Mouse (Mus musculus) midbrain, embryonic 14.5 days (tissue): ENCODE data around the gene Rtcb. TPM values are rescaled to one million over a fixed set of nuclear protein-coding genes. Genes with fewer than 3 reads are reported as not detected.

Source experiments
- ATAC-seq: fragments of 200-750 bp; cut with Nextera tagmentation; 2 replicates; pipeline ENCODE4 v1.8.0; 2017; ENCODE audit warnings: moderate number of reproducible peaks, moderate library complexity; ENCODE audit not compliant: low FRiP score, low TSS enrichment
- DNase-seq: peaks from one replicate; pipeline ENCODE4 v3.0.0-alpha.2; 2015
- H3K27ac ChIP-seq: fragments of 300-500 bp; sonication (generic); replicated peaks from 2 replicates; pipeline ENCODE4 v1.5.1; 2014; ENCODE audit warnings: mild to moderate bottlenecking, low read depth, low read length, moderate library complexity
- H3K27me3 ChIP-seq: fragments of 300-500 bp; sonication (generic); 2 replicates; pipeline ENCODE4 v1.6.1; 2014; ENCODE audit warnings: low read length, control low read depth, mixed read lengths; ENCODE audit not compliant: control insufficient read depth, insufficient read depth
- H3K36me3 ChIP-seq: fragments of 300-500 bp; sonication (generic); 2 replicates; pipeline ENCODE4 v1.6.1; 2014; ENCODE audit warnings: low read length, control low read depth; ENCODE audit not compliant: control insufficient read depth, insufficient read depth
- H3K4me1 ChIP-seq: fragments of 300-500 bp; sonication (generic); 2 replicates; pipeline ENCODE4 v1.6.1; 2014; ENCODE audit warnings: mild to moderate bottlenecking, antibody characterized with exemption, low read length, control low read depth; ENCODE audit not compliant: control insufficient read depth, insufficient read depth
- H3K4me2 ChIP-seq: fragments of 300-500 bp; sonication (generic); 2 replicates; pipeline ENCODE4 v1.6.1; 2014; ENCODE audit warnings: mild to moderate bottlenecking, low read length, moderate library complexity
- H3K4me3 ChIP-seq: fragments of 300-500 bp; sonication (generic); replicated peaks from 2 replicates; pipeline ENCODE4 v1.5.1; 2014; ENCODE audit warnings: low read depth, low read length
- H3K9ac ChIP-seq: fragments of 300-500 bp; sonication (generic); replicated peaks from 2 replicates; pipeline ENCODE4 v1.6.1; 2014; ENCODE audit warnings: mild to moderate bottlenecking, low read length, moderate library complexity
- H3K9me3 ChIP-seq: fragments of 300-500 bp; sonication (generic); 2 replicates; pipeline ENCODE4 v1.6.1; 2016; ENCODE audit warnings: low read length, control low read depth, mixed read lengths; ENCODE audit not compliant: control insufficient read depth
- WGBS: fragments of 180-500 bp; shearing (Covaris S2); extraction: QIAGEN DNeasy Blood & Tissue Kit; methylation state at CpG from one replicate; pipeline ENCODE4 v1.1.7; 2014; 5-methylcytosine and 5-hydroxymethylcytosine counted together
- polyA plus RNA-seq: library from polyadenylated mRNA; unstranded; fragments of >200 nt; fragmentation: Nextera tagmentation; extraction: Ambion mirVana; gene quantifications from 2 replicates; pipeline ENCODE4 v1.2.1, GENCODE M21; 2014

The Rtcb gene
- 169 and 178 TPM in 2 replicates for polyA plus RNA-seq

DNA sequence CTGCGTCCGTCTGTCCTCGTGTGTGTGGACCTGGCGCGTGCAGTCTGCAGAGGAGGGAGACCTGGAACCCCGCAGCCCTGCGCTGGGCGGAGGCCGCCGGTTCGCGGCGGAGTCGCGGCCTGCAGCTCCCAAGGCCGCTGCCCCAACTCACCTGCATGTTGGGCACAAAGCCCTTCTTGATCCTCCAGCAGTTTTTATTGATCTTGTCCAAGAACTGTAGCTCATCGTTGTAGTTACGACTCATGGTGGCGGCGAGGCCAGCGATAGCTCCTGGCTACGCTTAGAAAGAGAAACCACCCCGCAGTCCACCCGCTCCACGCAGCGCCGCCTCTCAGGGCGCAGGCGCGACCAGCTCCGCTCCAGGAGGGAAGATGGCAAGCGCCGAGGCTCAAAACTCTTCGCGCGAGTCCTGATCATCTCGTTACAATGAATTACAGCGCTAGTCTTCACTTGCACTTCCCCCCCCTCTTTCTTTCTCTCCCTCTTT, at the start of gene Rtcb:
Rtcb (minus strand) TSS at position 360 of the 487 bp plus-strand sequence.
- ATAC-seq = peak; percentile 92
- Histone ChIP-seq H3K36me3 (peaks cover 26% of the 10 kb centered on the region), H3K9me3 (no peaks in the 10 kb centered on the region), H3K27me3 (no peaks in the 10 kb centered on the region), H3K4me2 (peak within 1 kb of the TSS; percentile 70), H3K27ac (peak within 1 kb of the TSS; percentile 72; the same call in 1 of the 2 replicates), H3K4me1 (no peaks in the 10 kb centered on the region), H3K4me3 (peak within 1 kb of the TSS; percentile 94), H3K9ac (peak within 1 kb of the TSS; percentile 94)
- WGBS = under 1% methylated on average over 38 of the region's 38 CpGs
- DNase-seq = peak; percentile 98

- ATAC-seq (no peak), DNase-seq (no peak)
- H3K4me2 ChIP-seq = no peak overlapping the region
- no peak overlapping the region for H3K9ac ChIP-seq
- no peak overlapping the region for H3K4me3 ChIP-seq
- no peaks in the 10 kb centered on the region for H3K4me1 ChIP-seq
- no peaks in the 10 kb centered on the region for H3K27me3 ChIP-seq
- 59% methylated on average over 5 of the region's 5 CpGs for WGBS
- no peaks in the 10 kb centered on the region for H3K36me3 ChIP-seq
- no peak overlapping the region for H3K27ac ChIP-seq
- no peaks in the 10 kb centered on the region for H3K9me3 ChIP-seq
Measured at GRCm38 (mm10) chr10:86006455-86006854, 48.8 kb upstream of the Rtcb start.

DNA sequence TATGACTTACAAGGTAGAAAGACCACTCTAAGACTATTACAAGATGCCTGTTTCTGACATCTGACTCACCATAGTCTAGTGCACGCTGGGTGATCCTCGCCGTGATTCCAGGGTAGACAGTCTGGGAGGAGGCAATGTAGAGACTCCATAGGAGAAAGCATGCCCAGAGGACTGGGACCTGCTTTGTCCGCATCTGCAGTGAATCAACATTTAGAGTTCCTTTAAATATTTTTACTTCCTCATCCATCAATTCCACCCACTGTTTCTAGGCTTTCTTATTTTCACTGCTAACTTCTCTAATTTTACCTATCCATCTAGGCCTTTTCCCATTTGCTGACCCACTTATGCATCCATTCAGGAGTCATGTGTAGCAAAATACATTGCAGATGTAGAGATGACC, 42.8 kb upstream of the Rtcb start:
- H3K4me1 ChIP-seq = no peaks in the 10 kb centered on the region
- no peaks in the 10 kb centered on the region for H3K36me3 ChIP-seq
- DNase-seq (no peak), ATAC-seq (no peak)
- WGBS = 97% methylated on average over 4 of the region's 4 CpGs
- no peak overlapping the region for H3K4me3 ChIP-seq
- no peaks in the 10 kb centered on the region for H3K27me3 ChIP-seq
- no peaks in the 10 kb centered on the region for H3K9me3 ChIP-seq
- H3K4me2 ChIP-seq = no peak overlapping the region
- no peak overlapping the region for H3K27ac ChIP-seq
- H3K9ac ChIP-seq = no peak overlapping the region

DNA sequence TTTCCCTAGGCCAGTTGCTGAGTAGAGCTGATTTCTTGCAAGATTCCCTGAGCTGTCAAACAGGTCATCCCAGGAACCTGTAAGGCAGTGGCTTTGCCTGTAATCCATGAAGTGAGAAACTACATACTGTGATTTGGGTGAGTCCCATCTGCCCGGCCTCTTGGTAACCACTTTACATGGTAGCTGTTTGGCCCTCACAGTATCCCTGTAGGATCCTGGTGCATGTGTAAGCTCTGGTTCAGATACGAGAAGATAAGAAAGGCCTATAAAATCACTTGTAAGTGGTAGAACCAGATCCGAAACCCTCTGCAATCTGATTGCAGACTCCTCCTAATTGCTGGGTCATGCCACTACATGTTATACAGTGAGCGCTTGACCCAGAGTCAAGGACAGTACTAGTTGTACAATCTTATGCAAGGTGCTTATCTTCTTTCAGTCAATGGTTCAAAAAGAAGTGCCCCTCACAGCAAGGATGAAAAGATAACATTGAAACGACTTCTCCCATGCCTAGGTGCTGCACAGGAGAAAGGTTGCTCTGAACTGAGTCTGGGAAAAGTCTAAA, 37.0 kb upstream of the Rtcb start:
- H3K27ac ChIP-seq = no peak overlapping the region
- H3K4me3 ChIP-seq = no peak overlapping the region
- H3K4me1 ChIP-seq = no peaks in the 10 kb centered on the region
- no peak for DNase-seq
- no peak for ATAC-seq
- H3K27me3 ChIP-seq = no peaks in the 10 kb centered on the region
- WGBS = 87% methylated on average over 5 of the region's 5 CpGs
- no peak overlapping the region for H3K4me2 ChIP-seq
- H3K9me3 ChIP-seq = no peaks in the 10 kb centered on the region
- H3K9ac ChIP-seq = no peak overlapping the region
- H3K36me3 ChIP-seq = no peaks in the 10 kb centered on the region

GRCm38 (mm10) chr10:85993836-85994235, 36.2 kb upstream of the Rtcb start:
- ATAC-seq = no peak
- DNase-seq = no peak
- 87% methylated on average over 9 of the region's 9 CpGs for WGBS
- Histone ChIP-seq H3K27me3 (no peaks in the 10 kb centered on the region), H3K4me2 (no peak overlapping the region), H3K9ac (no peak overlapping the region), H3K9me3 (no peaks in the 10 kb centered on the region), H3K4me1 (no peaks in the 10 kb centered on the region), H3K36me3 (no peaks in the 10 kb centered on the region), H3K27ac (no peak overlapping the region), H3K4me3 (no peak overlapping the region)

DNA sequence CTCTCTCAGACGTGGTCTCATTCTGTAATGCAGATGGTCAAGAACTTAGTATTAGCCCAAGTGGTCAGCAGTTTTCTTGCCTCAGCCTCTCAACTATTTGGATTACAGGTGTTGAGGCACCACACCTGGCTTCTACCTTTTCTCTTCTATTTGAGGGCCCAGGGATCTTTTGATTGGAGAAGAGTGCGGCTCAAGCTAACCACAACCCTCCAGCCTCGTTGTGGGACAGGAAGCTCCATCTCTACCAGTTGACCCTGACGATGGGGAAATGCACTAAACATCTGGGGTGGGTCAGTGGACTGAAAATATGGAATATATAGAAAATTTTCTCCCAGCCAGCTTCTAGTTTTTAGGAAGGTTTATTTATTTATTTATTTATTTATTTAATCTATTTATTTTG, 34.8 kb upstream of the Rtcb start:
- DNase-seq (no peak), ATAC-seq (no peak)
- Histone ChIP-seq H3K4me3 (no peak overlapping the region), H3K27ac (no peak overlapping the region), H3K36me3 (no peaks in the 10 kb centered on the region), H3K4me1 (no peaks in the 10 kb centered on the region), H3K27me3 (no peaks in the 10 kb centered on the region), H3K9ac (no peak overlapping the region), H3K4me2 (no peak overlapping the region), H3K9me3 (no peaks in the 10 kb centered on the region)
- WGBS = 91% methylated on average over 4 of the region's 4 CpGs

DNA sequence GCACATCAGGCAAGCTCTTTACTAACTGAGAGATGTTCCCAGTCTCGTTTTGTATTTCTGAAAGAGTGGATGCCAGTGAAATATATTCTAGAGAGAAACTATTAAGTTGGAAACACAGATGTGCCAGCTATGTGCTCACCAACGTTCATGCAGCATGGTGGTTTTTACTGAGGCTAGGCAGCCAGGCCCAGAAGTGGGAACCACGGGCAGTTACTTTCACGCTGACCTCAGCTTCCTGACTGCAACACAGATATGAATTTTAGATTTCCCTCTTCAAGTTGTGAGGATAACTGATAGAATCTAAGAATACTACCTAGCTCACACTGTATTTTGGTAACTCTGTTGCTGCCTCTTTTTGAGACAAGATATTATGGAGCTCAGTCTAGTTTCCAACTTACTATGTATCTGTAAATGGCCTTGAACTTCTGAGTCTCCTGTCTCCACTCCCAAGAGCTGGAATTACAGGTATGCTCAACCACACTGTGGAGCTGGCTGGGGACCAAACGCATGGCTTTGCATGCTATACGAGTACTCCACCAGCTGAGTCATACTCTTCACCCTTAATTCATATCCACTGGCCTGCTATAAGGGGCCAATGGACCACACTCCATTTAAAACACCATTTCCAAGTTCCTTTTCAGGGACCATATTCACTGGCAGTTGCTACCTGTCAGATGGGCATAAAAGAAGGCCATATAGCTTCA, 31.9 kb upstream of the Rtcb start:
- no peaks in the 10 kb centered on the region for H3K9me3 ChIP-seq
- H3K27ac ChIP-seq = no peak overlapping the region
- H3K9ac ChIP-seq = no peak overlapping the region
- DNase-seq (no peak), ATAC-seq (no peak)
- no peaks in the 10 kb centered on the region for H3K4me1 ChIP-seq
- no peak overlapping the region for H3K4me2 ChIP-seq
- 79% methylated on average over 6 of the region's 6 CpGs for WGBS
- H3K36me3 ChIP-seq = no peaks in the 10 kb centered on the region
- no peaks in the 10 kb centered on the region for H3K27me3 ChIP-seq
- H3K4me3 ChIP-seq = no peak overlapping the region

GRCm38 (mm10) chr10:85972915-85973314, 15.3 kb upstream of the Rtcb start:
- DNase-seq (peak; percentile 15), ATAC-seq (no peak)

DNA sequence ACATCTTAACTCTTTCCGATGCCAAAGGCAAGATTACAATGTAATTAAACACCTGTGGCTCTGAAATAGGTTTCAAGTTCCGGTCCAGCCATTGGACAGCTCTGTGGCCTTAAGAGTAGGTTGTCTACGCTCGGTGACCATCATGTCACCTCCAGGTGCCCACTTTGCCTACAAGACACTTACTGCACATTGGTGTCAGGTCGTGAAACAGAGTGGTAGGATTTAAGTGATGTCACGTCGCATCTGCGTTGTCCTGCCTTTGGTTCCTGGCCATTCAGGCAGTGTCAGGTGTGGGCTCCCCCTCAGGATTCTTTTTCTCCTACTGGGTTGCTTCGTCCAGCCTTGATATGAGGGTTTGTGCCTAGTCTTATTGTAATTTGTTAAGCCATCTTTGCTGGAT, 14.2 kb upstream of the Rtcb start:
- no peaks in the 10 kb centered on the region for H3K27me3 ChIP-seq
- DNase-seq (no peak), ATAC-seq (no peak)
- H3K36me3 ChIP-seq = no peaks in the 10 kb centered on the region
- no peak overlapping the region for H3K9ac ChIP-seq
- no peak overlapping the region for H3K27ac ChIP-seq
- 90% methylated on average over 9 of the region's 9 CpGs for WGBS
- H3K4me3 ChIP-seq = no peak overlapping the region
- no peak overlapping the region for H3K4me2 ChIP-seq
- H3K4me1 ChIP-seq = no peaks in the 10 kb centered on the region
- no peaks in the 10 kb centered on the region for H3K9me3 ChIP-seq

More at GRCm38 (mm10) chr10:85972915-85973314, 15.3 kb upstream of the Rtcb start:
- no peaks in the 10 kb centered on the region for H3K9me3 ChIP-seq
- no peaks in the 10 kb centered on the region for H3K4me1 ChIP-seq
- no peak overlapping the region for H3K9ac ChIP-seq
- H3K27ac ChIP-seq = no peak overlapping the region
- WGBS = 86% methylated on average over 4 of the region's 4 CpGs
- no peaks in the 10 kb centered on the region for H3K36me3 ChIP-seq
- no peak overlapping the region for H3K4me3 ChIP-seq
- H3K4me2 ChIP-seq = no peak overlapping the region
- no peaks in the 10 kb centered on the region for H3K27me3 ChIP-seq
